Comparison of ENCODE assay signal across 8 mouse cellular contexts in the genomic region with DNA sequence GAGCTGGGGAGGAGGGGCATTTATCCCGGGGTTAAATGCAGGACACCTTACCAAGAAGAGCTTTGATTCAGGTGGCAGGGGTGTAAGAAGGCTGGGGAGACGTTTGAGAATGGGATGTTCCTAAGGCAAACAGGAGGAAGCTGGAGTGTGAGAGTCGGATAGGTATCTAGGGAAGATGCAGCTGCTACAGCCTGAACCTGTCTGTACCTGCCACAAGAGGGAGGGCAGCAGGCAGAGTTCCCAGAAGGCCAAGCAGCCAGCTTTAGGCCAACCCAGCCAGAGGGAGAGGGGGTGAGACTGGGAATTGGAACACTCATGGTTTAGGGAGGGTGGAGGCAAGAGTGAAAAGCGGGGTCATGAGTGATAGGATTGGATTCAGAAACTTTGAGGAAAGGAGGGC. TPM values are rescaled to one million over a fixed set of nuclear protein-coding genes. Genes with fewer than 3 reads are reported as not detected.
DNase-seq lines count a peak whose midpoint lies in the region; ATAC-seq and TF ChIP-seq lines count a peak whose summit lies in the region.

No protein-coding gene starts in this region.

- no peaks in the 10 kb centered on the region for H3K9me3 ChIP-seq in heart, embryonic 13.5 days
- no peaks in the 10 kb centered on the region for H3K9me3 ChIP-seq in hindbrain, embryonic 13.5 days
- no peaks in the 10 kb centered on the region for H3K9me3 ChIP-seq in midbrain, postnatal 0 days (ENCODE audit: low read length)
- no peaks in the 10 kb centered on the region for H3K9me3 ChIP-seq in intestine, embryonic 15.5 days

- H3K36me3 ChIP-seq in heart, embryonic 13.5 days = peaks cover 36% of the 10 kb centered on the region
- no peaks in the 10 kb centered on the region for H3K36me3 ChIP-seq in hindbrain, embryonic 13.5 days
- H3K36me3 ChIP-seq in midbrain, postnatal 0 days (ENCODE audit: insufficient read depth, low read length) = no peaks in the 10 kb centered on the region
- H3K36me3 ChIP-seq in intestine, embryonic 15.5 days = peaks cover 11% of the 10 kb centered on the region

- DNase-seq in heart, postnatal 36 days = no peak
- peak; percentile 53 for DNase-seq in MN1 (ENCODE audit: low spot score)
- DNase-seq in midbrain, postnatal 0 days (ENCODE audit: low spot score) = no peak
- DNase-seq in testis, postnatal 10 days (ENCODE audit: low spot score) = no peak
- DNase-seq in Muller cell, postnatal 12 days (ENCODE audit: inconsistent ontology term) = no peak

- H3K4me3 ChIP-seq in heart, embryonic 13.5 days = 0 out of 2 replicates have a peak overlapping the region, but pooled peaks have one; percentile 70
- peak overlapping the region; percentile 61 for H3K4me3 ChIP-seq in hindbrain, embryonic 13.5 days
- H3K4me3 ChIP-seq in midbrain, postnatal 0 days (ENCODE audit: low read depth, low read length) = peak overlapping the region; percentile 67
- H3K4me3 ChIP-seq in intestine, embryonic 15.5 days (replicated peaks) = no peak overlapping the region

- ATAC-seq in heart, embryonic 13.5 days (ENCODE audit: extremely low read depth, insufficient number of reproducible peaks, low FRiP score, low TSS enrichment) = no peak
- ATAC-seq in hindbrain, embryonic 13.5 days (ENCODE audit: low FRiP score) = no peak
- ATAC-seq in midbrain, postnatal 0 days (ENCODE audit: low FRiP score) = peak; percentile 38; the same call in 1 of the 2 replicates
- no peak for ATAC-seq in intestine, embryonic 15.5 days

- H3K27me3 ChIP-seq in heart, embryonic 13.5 days (replicated peaks) = peaks cover 60% of the 10 kb centered on the region
- H3K27me3 ChIP-seq in hindbrain, embryonic 13.5 days = peaks cover 45% of the 10 kb centered on the region
- H3K27me3 ChIP-seq in midbrain, postnatal 0 days (ENCODE audit: insufficient read depth, low read length) = no peaks in the 10 kb centered on the region
- H3K27me3 ChIP-seq in intestine, embryonic 15.5 days (replicated peaks) = peaks cover 41% of the 10 kb centered on the region

- 0 out of 2 replicates have a peak overlapping the region, but pooled peaks have one; percentile 1 for H3K9ac ChIP-seq in heart, embryonic 13.5 days
- peak overlapping the region; percentile 76; the same call in 1 of the 2 replicates for H3K9ac ChIP-seq in hindbrain, embryonic 13.5 days
- peak overlapping the region; percentile 87 for H3K9ac ChIP-seq in midbrain, postnatal 0 days (replicated peaks; ENCODE audit: low read length, poor library complexity, severe bottlenecking)
- no peak overlapping the region for H3K9ac ChIP-seq in intestine, embryonic 15.5 days

- no peak overlapping the region for H3K27ac ChIP-seq in heart, embryonic 13.5 days (replicated peaks)
- no peak overlapping the region for H3K27ac ChIP-seq in hindbrain, embryonic 13.5 days
- H3K27ac ChIP-seq in midbrain, postnatal 0 days (ENCODE audit: low read depth, low read length) = peak overlapping the region; percentile 65
- H3K27ac ChIP-seq in intestine, embryonic 15.5 days = no peak overlapping the region

- intact Hi-C loops in heart, postnatal 36 days (cut with DNase I) = no loop called here

- TF ChIP-seq CTCF in midbrain, postnatal 0 days (IDR thresholded peaks at IDR 0.05) = peak; percentile 71

- peak overlapping the region; percentile 92 for H3K4me2 ChIP-seq in heart, embryonic 13.5 days
- peak overlapping the region; percentile 80 for H3K4me2 ChIP-seq in hindbrain, embryonic 13.5 days
- H3K4me2 ChIP-seq in midbrain, postnatal 0 days (ENCODE audit: low read depth, low read length, poor library complexity, severe bottlenecking) = peak overlapping the region; percentile 88
- no peak overlapping the region for H3K4me2 ChIP-seq in intestine, embryonic 15.5 days (replicated peaks)

- 18% methylated on average over 4 of the region's 4 CpGs for WGBS in heart, embryonic 13.5 days
- 15% methylated on average over 4 of the region's 4 CpGs for WGBS in hindbrain, embryonic 13.5 days
- 19% methylated on average over 4 of the region's 4 CpGs for WGBS in midbrain, postnatal 0 days
- WGBS in intestine, embryonic 15.5 days = 28% methylated on average over 4 of the region's 4 CpGs

- peaks cover 38% of the 10 kb centered on the region for H3K4me1 ChIP-seq in heart, embryonic 13.5 days
- peaks cover 44% of the 10 kb centered on the region for H3K4me1 ChIP-seq in hindbrain, embryonic 13.5 days (replicated peaks)
- H3K4me1 ChIP-seq in midbrain, postnatal 0 days (ENCODE audit: insufficient read depth, low read length) = peaks cover 6% of the 10 kb centered on the region
- peaks cover 13% of the 10 kb centered on the region for H3K4me1 ChIP-seq in intestine, embryonic 15.5 days (replicated peaks)

RNA-seq across cellular contexts. Expression of a gene that starts 0.9 kb away (rescaled TPM):
- polyA plus RNA-seq in heart, embryonic 13.5 days (2015; fragmentation: Nextera tagmentation; extraction: Ambion mirVana) = 8.3 and 8.9 TPM in 2 replicates
- 10 to 100 TPM; 12.9 to 13.0 TPM for total RNA-seq in heart, postnatal 36 days (2021)
- polyA plus RNA-seq in hindbrain, embryonic 13.5 days (2015; fragmentation: Nextera tagmentation; extraction: Ambion mirVana) = 18.6 and 19.9 TPM in 2 replicates
- 22.0 and 26.5 TPM in 2 replicates for total RNA-seq in midbrain, postnatal 0 days (2014; rRNA removed)
- 26.9 and 28.8 TPM in 2 replicates for polyA plus RNA-seq in midbrain, postnatal 0 days (2015; fragmentation: Nextera tagmentation; extraction: Ambion mirVana)
- polyA plus RNA-seq in intestine, embryonic 15.5 days (2015; fragmentation: Nextera tagmentation; extraction: Ambion mirVana) = 5.6 TPM in 2 replicates

RNA-seq across cellular contexts. Expression of a gene that starts 25.8 kb away (rescaled TPM):
- 76.4 and 78.0 TPM in 2 replicates for polyA plus RNA-seq in heart, embryonic 13.5 days (2015; fragmentation: Nextera tagmentation; extraction: Ambion mirVana)
- total RNA-seq in heart, postnatal 36 days (2021) = 10 to 100 TPM; 46.1 to 47.1 TPM
- polyA plus RNA-seq in hindbrain, embryonic 13.5 days (2015; fragmentation: Nextera tagmentation; extraction: Ambion mirVana) = 8.6 and 8.9 TPM in 2 replicates
- 4.8 and 6.8 TPM in 2 replicates for total RNA-seq in midbrain, postnatal 0 days (2014; rRNA removed)
- 3.8 TPM in 2 replicates for polyA plus RNA-seq in midbrain, postnatal 0 days (2015; fragmentation: Nextera tagmentation; extraction: Ambion mirVana)
- 44.8 and 45.5 TPM in 2 replicates for polyA plus RNA-seq in intestine, embryonic 15.5 days (2015; fragmentation: Nextera tagmentation; extraction: Ambion mirVana)

RNA-seq across cellular contexts. Expression of a gene that starts 30.4 kb away (rescaled TPM):
- polyA plus RNA-seq in heart, embryonic 13.5 days (2015; fragmentation: Nextera tagmentation; extraction: Ambion mirVana) = 0.28 and 0.36 TPM in 2 replicates
- total RNA-seq in heart, postnatal 36 days (2021) = not detected
- 0.23 and 0.34 TPM in 2 replicates for polyA plus RNA-seq in hindbrain, embryonic 13.5 days (2015; fragmentation: Nextera tagmentation; extraction: Ambion mirVana)
- total RNA-seq in midbrain, postnatal 0 days (2014; rRNA removed) = 0.27 TPM in 1 of 2 replicates, not detected in the other
- polyA plus RNA-seq in midbrain, postnatal 0 days (2015; fragmentation: Nextera tagmentation; extraction: Ambion mirVana) = 0.29 and 0.37 TPM in 2 replicates
- polyA plus RNA-seq in intestine, embryonic 15.5 days (2015; fragmentation: Nextera tagmentation; extraction: Ambion mirVana) = 0.20 and 0.29 TPM in 2 replicates
